Mouse (Mus musculus): ENCODE data around the gene Snrnp40. TPM values are rescaled to one million over a fixed set of nuclear protein-coding genes. Genes with fewer than 3 reads are reported as not detected.

The Snrnp40 gene
- polyA plus RNA-seq, 1 experiment, result 78.4 TPM

GRCm38 (mm10) chr4:130360238-130360590, 282 bp downstream of the Snrnp40 start:
- no peak for DNase-seq

GRCm38 (mm10) chr4:130376675-130377074, 16.7 kb downstream of the Snrnp40 start:
- TF ChIP-seq POLR2A (IDR thresholded peaks at IDR 0.05; ENCODE audit: control insufficient read depth, extremely low read depth, insufficient read depth, low read length, poor library complexity) (no peak), CTCF (IDR thresholded peaks at IDR 0.05; ENCODE audit: borderline replicate concordance, control insufficient read depth, extremely low read depth, insufficient read depth, low read length, poor library complexity) (no peak)
- WGBS, result 98% methylated on average over 4 of the region's 4 CpGs
- Histone ChIP-seq H3K4me1 (replicated peaks; ENCODE audit: control insufficient read depth, insufficient read depth, low read length) (no peaks in the 10 kb centered on the region), H3K4me3 (ENCODE audit: control insufficient read depth, insufficient read depth, low read length) (no peak overlapping the region), H3K27ac (ENCODE audit: control insufficient read depth, insufficient read depth, low read length) (no peak overlapping the region), H3K36me3 (ENCODE audit: control insufficient read depth, insufficient read depth, low read length) (peaks cover 54% of the 10 kb centered on the region), H3K27me3 (ENCODE audit: control insufficient read depth, insufficient read depth, low read length) (no peaks in the 10 kb centered on the region)
- no peak for DNase-seq

More at GRCm38 (mm10) chr4:130360238-130360590, 282 bp downstream of the Snrnp40 start:
- Histone ChIP-seq H3K36me3 (ENCODE audit: control insufficient read depth, insufficient read depth, low read length) (peaks cover 14% of the 10 kb centered on the region), H3K27me3 (ENCODE audit: control insufficient read depth, insufficient read depth, low read length) (no peaks in the 10 kb centered on the region), H3K4me3 (ENCODE audit: control insufficient read depth, insufficient read depth, low read length) (peak overlapping the region; percentile 77), H3K27ac (ENCODE audit: control insufficient read depth, insufficient read depth, low read length) (peak overlapping the region; percentile 45), H3K4me1 (replicated peaks; ENCODE audit: control insufficient read depth, insufficient read depth, low read length) (peaks cover 5% of the 10 kb centered on the region)
- no peak for TF ChIP-seq CTCF (IDR thresholded peaks at IDR 0.05; ENCODE audit: borderline replicate concordance, control insufficient read depth, extremely low read depth, insufficient read depth, low read length, poor library complexity)
- TF ChIP-seq POLR2A (IDR thresholded peaks at IDR 0.05; ENCODE audit: control insufficient read depth, extremely low read depth, insufficient read depth, low read length, poor library complexity), result no peak
- WGBS, result under 1% methylated on average over 19 of the region's 19 CpGs

- WGBS, result 94% methylated on average over 4 of the region's 4 CpGs
- DNase-seq, result no peak
- H3K36me3 ChIP-seq (ENCODE audit: control insufficient read depth, insufficient read depth, low read length), result peaks cover 56% of the 10 kb centered on the region
Measured at GRCm38 (mm10) chr4:130377500-130377899, 17.6 kb downstream of the Snrnp40 start.

GRCm38 (mm10) chr4:130379181-130379580, 19.2 kb downstream of the Snrnp40 start:
- H3K36me3 ChIP-seq (ENCODE audit: control insufficient read depth, insufficient read depth, low read length), result peaks cover 58% of the 10 kb centered on the region
- DNase-seq, result no peak
- 96% methylated on average over 2 of the region's 2 CpGs for WGBS
- no peak for TF ChIP-seq POLR2A (IDR thresholded peaks at IDR 0.05; ENCODE audit: control insufficient read depth, extremely low read depth, insufficient read depth, low read length, poor library complexity)
- TF ChIP-seq CTCF (IDR thresholded peaks at IDR 0.05; ENCODE audit: borderline replicate concordance, control insufficient read depth, extremely low read depth, insufficient read depth, low read length, poor library complexity), result no peak
- H3K27me3 ChIP-seq (ENCODE audit: control insufficient read depth, insufficient read depth, low read length), result no peaks in the 10 kb centered on the region
- H3K4me1 ChIP-seq (replicated peaks; ENCODE audit: control insufficient read depth, insufficient read depth, low read length), result no peaks in the 10 kb centered on the region
- no peak overlapping the region for H3K4me3 ChIP-seq (ENCODE audit: control insufficient read depth, insufficient read depth, low read length)
- no peak overlapping the region for H3K27ac ChIP-seq (ENCODE audit: control insufficient read depth, insufficient read depth, low read length)

More at GRCm38 (mm10) chr4:130377500-130377899, 17.6 kb downstream of the Snrnp40 start:
- Histone ChIP-seq H3K27me3 (ENCODE audit: control insufficient read depth, insufficient read depth, low read length) (no peaks in the 10 kb centered on the region), H3K4me3 (ENCODE audit: control insufficient read depth, insufficient read depth, low read length) (no peak overlapping the region), H3K27ac (ENCODE audit: control insufficient read depth, insufficient read depth, low read length) (no peak overlapping the region), H3K4me1 (replicated peaks; ENCODE audit: control insufficient read depth, insufficient read depth, low read length) (no peaks in the 10 kb centered on the region)
- TF ChIP-seq CTCF (IDR thresholded peaks at IDR 0.05; ENCODE audit: borderline replicate concordance, control insufficient read depth, extremely low read depth, insufficient read depth, low read length, poor library complexity) (no peak), POLR2A (IDR thresholded peaks at IDR 0.05; ENCODE audit: control insufficient read depth, extremely low read depth, insufficient read depth, low read length, poor library complexity) (no peak)

GRCm38 (mm10) chr4:130380418-130380817, 20.5 kb downstream of the Snrnp40 start:
- Histone ChIP-seq H3K4me1 (replicated peaks; ENCODE audit: control insufficient read depth, insufficient read depth, low read length) (no peaks in the 10 kb centered on the region), H3K27ac (ENCODE audit: control insufficient read depth, insufficient read depth, low read length) (no peak overlapping the region), H3K27me3 (ENCODE audit: control insufficient read depth, insufficient read depth, low read length) (no peaks in the 10 kb centered on the region), H3K4me3 (ENCODE audit: control insufficient read depth, insufficient read depth, low read length) (no peak overlapping the region), H3K36me3 (ENCODE audit: control insufficient read depth, insufficient read depth, low read length) (peaks cover 63% of the 10 kb centered on the region)
- 97% methylated on average over 2 of the region's 2 CpGs for WGBS
- no peak for DNase-seq
- TF ChIP-seq CTCF (IDR thresholded peaks at IDR 0.05; ENCODE audit: borderline replicate concordance, control insufficient read depth, extremely low read depth, insufficient read depth, low read length, poor library complexity), result no peak
- no peak for TF ChIP-seq POLR2A (IDR thresholded peaks at IDR 0.05; ENCODE audit: control insufficient read depth, extremely low read depth, insufficient read depth, low read length, poor library complexity)

- Histone ChIP-seq H3K27me3 (ENCODE audit: control insufficient read depth, insufficient read depth, low read length) (no peaks in the 10 kb centered on the region), H3K4me3 (ENCODE audit: control insufficient read depth, insufficient read depth, low read length) (no peak overlapping the region), H3K4me1 (replicated peaks; ENCODE audit: control insufficient read depth, insufficient read depth, low read length) (peaks cover 3% of the 10 kb centered on the region), H3K36me3 (ENCODE audit: control insufficient read depth, insufficient read depth, low read length) (peaks cover 70% of the 10 kb centered on the region), H3K27ac (ENCODE audit: control insufficient read depth, insufficient read depth, low read length) (no peak overlapping the region)
- TF ChIP-seq POLR2A (IDR thresholded peaks at IDR 0.05; ENCODE audit: control insufficient read depth, extremely low read depth, insufficient read depth, low read length, poor library complexity) (no peak), CTCF (IDR thresholded peaks at IDR 0.05; ENCODE audit: borderline replicate concordance, control insufficient read depth, extremely low read depth, insufficient read depth, low read length, poor library complexity) (no peak)
- WGBS, result 92% methylated on average over 3 of the region's 3 CpGs
- no peak for DNase-seq
Measured at GRCm38 (mm10) chr4:130387256-130387655, 27.3 kb downstream of the Snrnp40 start.

GRCm38 (mm10) chr4:130389496-130389895, 29.6 kb downstream of the Snrnp40 start:
- H3K4me1 ChIP-seq (replicated peaks; ENCODE audit: control insufficient read depth, insufficient read depth, low read length), result peaks cover 6% of the 10 kb centered on the region
- H3K4me3 ChIP-seq (ENCODE audit: control insufficient read depth, insufficient read depth, low read length), result no peak overlapping the region
- DNase-seq, result no peak
- peaks cover 48% of the 10 kb centered on the region for H3K36me3 ChIP-seq (ENCODE audit: control insufficient read depth, insufficient read depth, low read length)
- TF ChIP-seq CTCF (IDR thresholded peaks at IDR 0.05; ENCODE audit: borderline replicate concordance, control insufficient read depth, extremely low read depth, insufficient read depth, low read length, poor library complexity) (no peak), POLR2A (IDR thresholded peaks at IDR 0.05; ENCODE audit: control insufficient read depth, extremely low read depth, insufficient read depth, low read length, poor library complexity) (no peak)
- WGBS, result 97% methylated on average over 6 of the region's 6 CpGs
- no peak overlapping the region for H3K27ac ChIP-seq (ENCODE audit: control insufficient read depth, insufficient read depth, low read length)
- no peaks in the 10 kb centered on the region for H3K27me3 ChIP-seq (ENCODE audit: control insufficient read depth, insufficient read depth, low read length)
